Mouse (Mus musculus) limb, embryonic 12.5 days (tissue): ENCODE data around the gene Atg101. TPM values are rescaled to one million over a fixed set of nuclear protein-coding genes. Genes with fewer than 3 reads are reported as not detected.

ENCODE experiments used
- ATAC-seq: fragments of 200-750 bp; cut with Nextera tagmentation; 2 replicates; pipeline ENCODE4 v1.8.0; 2017; ENCODE audit warnings: low read depth, moderate TSS enrichment; ENCODE audit not compliant: insufficient number of reproducible peaks, insufficient read depth, low FRiP score, low TSS enrichment
- H3K27ac ChIP-seq: fragments of 300-500 bp; sonication (generic); 2 replicates; pipeline ENCODE4 v1.5.1; 2016; ENCODE audit warnings: mild to moderate bottlenecking, moderate library complexity
- H3K27me3 ChIP-seq: fragments of 300-500 bp; sonication (generic); 2 replicates; pipeline ENCODE4 v1.6.1; 2016; ENCODE audit warnings: mild to moderate bottlenecking, moderate library complexity
- H3K36me3 ChIP-seq: fragments of 300-500 bp; sonication (generic); 2 replicates; pipeline ENCODE4 v1.6.1; 2016; ENCODE audit warnings: mild to moderate bottlenecking, moderate library complexity
- H3K4me1 ChIP-seq: fragments of 300-500 bp; sonication (generic); replicated peaks from 2 replicates; pipeline ENCODE4 v1.6.1; 2016
- H3K4me2 ChIP-seq: fragments of 300-500 bp; sonication (generic); 2 replicates; pipeline ENCODE4 v1.6.1; 2016; ENCODE audit warnings: mild to moderate bottlenecking, moderate library complexity
- H3K4me3 ChIP-seq: fragments of 300-500 bp; sonication (generic); replicated peaks from 2 replicates; pipeline ENCODE4 v1.5.1; 2016; ENCODE audit warnings: mild to moderate bottlenecking
- H3K9ac ChIP-seq: fragments of 300-500 bp; sonication (generic); replicated peaks from 2 replicates; pipeline ENCODE4 v1.6.1; 2016; ENCODE audit warnings: mild to moderate bottlenecking, moderate library complexity
- H3K9me3 ChIP-seq: fragments of 300-500 bp; sonication (generic); 2 replicates; pipeline ENCODE4 v1.6.1; 2016; ENCODE audit warnings: mild to moderate bottlenecking, moderate library complexity
- WGBS: fragments of 180-500 bp; shearing (Covaris S2); methylation state at CpG from one replicate; pipeline ENCODE4 v1.1.7; 2016; 5-methylcytosine and 5-hydroxymethylcytosine counted together
- polyA plus RNA-seq: library from polyadenylated mRNA; unstranded; fragments of >200 nt; fragmentation: Nextera tagmentation; extraction: Ambion mirVana; gene quantifications from 2 replicates; pipeline ENCODE4 v1.2.1, GENCODE M21; 2016

Atg101 gene
- polyA plus RNA-seq, 1 experiment from 2014 or later: 67.4 TPM

DNA sequence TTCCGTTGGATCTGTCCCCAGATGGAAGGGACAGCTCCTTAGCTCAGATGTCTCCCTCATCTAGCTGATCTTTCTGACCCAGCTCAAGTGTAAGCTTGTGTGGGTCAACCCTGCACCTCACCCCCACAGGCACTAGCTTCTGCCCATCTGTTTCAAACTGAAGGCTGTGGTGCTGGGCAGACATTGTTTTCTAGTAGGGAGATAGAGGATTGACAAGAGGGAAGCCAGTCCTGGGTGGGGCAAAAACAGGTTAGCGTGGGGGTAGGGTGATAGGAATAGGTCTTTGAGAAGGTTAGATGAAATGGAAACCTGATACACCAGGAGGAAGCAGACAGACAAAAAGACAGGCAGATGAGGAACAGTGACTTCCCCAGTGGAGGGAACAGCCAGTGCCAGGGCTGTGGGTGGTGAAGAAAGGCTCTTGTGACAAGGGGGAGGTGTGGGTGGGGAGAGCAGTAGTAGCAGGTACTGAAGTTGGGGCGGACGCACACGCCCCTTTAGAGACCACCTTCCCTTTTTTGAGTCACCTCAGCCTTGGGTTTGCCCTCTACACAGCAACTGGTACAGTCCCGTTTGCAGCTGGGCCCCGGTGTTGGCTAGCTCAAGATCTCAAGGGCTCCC, 28.1 kb upstream of the Atg101 start:
- Histone ChIP-seq H3K4me3 (no peak overlapping the region), H3K4me1 (peaks cover 22% of the 10 kb centered on the region), H3K9ac (no peak overlapping the region), H3K36me3 (peaks cover 8% of the 10 kb centered on the region; the same call in 1 of the 2 replicates), H3K4me2 (no peak overlapping the region), H3K27ac (no peak overlapping the region), H3K9me3 (no peaks in the 10 kb centered on the region), H3K27me3 (peaks cover 2% of the 10 kb centered on the region; the same call in 1 of the 2 replicates)
- WGBS: 92% methylated on average over 7 of the region's 7 CpGs
- ATAC-seq: no peak

GRCm38 (mm10) chr15:101256463-101257206, 27.4 kb upstream of the Atg101 start:
- Histone ChIP-seq H3K9me3 (no peaks in the 10 kb centered on the region), H3K4me3 (no peak overlapping the region), H3K36me3 (peaks cover 8% of the 10 kb centered on the region; the same call in 1 of the 2 replicates), H3K9ac (no peak overlapping the region), H3K27ac (no peak overlapping the region), H3K27me3 (peaks cover 2% of the 10 kb centered on the region; the same call in 1 of the 2 replicates), H3K4me1 (peaks cover 29% of the 10 kb centered on the region), H3K4me2 (no peak overlapping the region)
- 75% methylated on average over 14 of the region's 14 CpGs for WGBS
- no peak for ATAC-seq

- Histone ChIP-seq H3K27me3 (peaks cover 2% of the 10 kb centered on the region; the same call in 1 of the 2 replicates), H3K27ac (no peak overlapping the region), H3K4me3 (no peak overlapping the region), H3K9ac (no peak overlapping the region), H3K36me3 (peaks cover 8% of the 10 kb centered on the region; the same call in 1 of the 2 replicates), H3K4me1 (peaks cover 33% of the 10 kb centered on the region), H3K9me3 (no peaks in the 10 kb centered on the region), H3K4me2 (no peak overlapping the region)
- WGBS: 90% methylated on average over 11 of the region's 11 CpGs
- ATAC-seq: no peak
Observed at GRCm38 (mm10) chr15:101258420-101258819, 25.7 kb upstream of the Atg101 start.

DNA sequence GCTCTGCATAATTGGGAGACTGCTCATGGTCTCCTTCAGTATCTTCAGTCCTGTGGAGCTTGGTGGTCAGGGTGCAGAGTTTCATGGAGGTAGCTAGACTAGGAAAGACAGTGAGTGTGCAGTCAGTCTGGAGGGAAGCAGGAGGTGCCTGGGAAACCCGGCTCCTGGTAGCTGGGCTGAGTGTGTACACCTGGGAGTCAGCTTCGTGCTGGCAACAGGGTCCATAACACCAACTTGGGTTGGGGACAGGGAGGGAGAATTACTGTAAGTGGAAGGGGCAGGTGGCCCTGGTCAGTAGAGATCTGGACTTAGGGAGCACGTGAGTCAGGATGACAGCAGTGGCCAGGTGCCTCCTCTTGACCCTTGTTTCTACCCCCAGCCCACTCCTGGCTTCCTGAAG, 24.1 kb upstream of the Atg101 start:
- 88% methylated on average over 3 of the region's 3 CpGs for WGBS
- Histone ChIP-seq H3K9ac (no peak overlapping the region), H3K4me1 (peaks cover 23% of the 10 kb centered on the region), H3K36me3 (peaks cover 8% of the 10 kb centered on the region; the same call in 1 of the 2 replicates), H3K27ac (no peak overlapping the region), H3K4me3 (no peak overlapping the region), H3K4me2 (no peak overlapping the region), H3K27me3 (peaks cover under 1% of the 10 kb centered on the region; the same call in 1 of the 2 replicates), H3K9me3 (no peaks in the 10 kb centered on the region)
- no peak for ATAC-seq

DNA sequence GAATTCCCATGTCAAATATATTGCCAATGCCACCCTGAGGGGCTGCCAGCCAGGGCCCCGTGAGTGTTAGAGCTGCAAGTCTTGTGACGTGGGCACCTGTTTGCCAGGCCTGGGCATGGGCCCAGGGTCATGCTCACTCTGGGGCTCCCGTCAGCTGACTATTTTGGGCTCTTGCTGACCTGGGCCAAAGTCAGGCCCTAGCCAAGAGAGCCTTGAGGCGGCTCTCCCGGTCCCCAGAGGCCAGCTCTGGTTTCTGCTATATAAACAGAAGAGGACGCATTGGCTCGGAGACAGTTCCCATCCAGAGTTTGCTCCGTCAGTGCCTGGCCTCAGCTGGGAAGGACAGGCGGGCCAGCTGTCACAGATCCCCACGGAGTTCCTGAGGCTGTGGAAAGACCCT, 23.7 kb upstream of the Atg101 start:
- Histone ChIP-seq H3K4me2 (no peak overlapping the region), H3K27ac (peak overlapping the region; percentile 88), H3K9ac (no peak overlapping the region), H3K36me3 (peaks cover 8% of the 10 kb centered on the region; the same call in 1 of the 2 replicates), H3K27me3 (no peaks in the 10 kb centered on the region), H3K4me3 (no peak overlapping the region), H3K9me3 (no peaks in the 10 kb centered on the region), H3K4me1 (peaks cover 22% of the 10 kb centered on the region)
- no peak for ATAC-seq
- WGBS: 61% methylated on average over 10 of the region's 10 CpGs

DNA sequence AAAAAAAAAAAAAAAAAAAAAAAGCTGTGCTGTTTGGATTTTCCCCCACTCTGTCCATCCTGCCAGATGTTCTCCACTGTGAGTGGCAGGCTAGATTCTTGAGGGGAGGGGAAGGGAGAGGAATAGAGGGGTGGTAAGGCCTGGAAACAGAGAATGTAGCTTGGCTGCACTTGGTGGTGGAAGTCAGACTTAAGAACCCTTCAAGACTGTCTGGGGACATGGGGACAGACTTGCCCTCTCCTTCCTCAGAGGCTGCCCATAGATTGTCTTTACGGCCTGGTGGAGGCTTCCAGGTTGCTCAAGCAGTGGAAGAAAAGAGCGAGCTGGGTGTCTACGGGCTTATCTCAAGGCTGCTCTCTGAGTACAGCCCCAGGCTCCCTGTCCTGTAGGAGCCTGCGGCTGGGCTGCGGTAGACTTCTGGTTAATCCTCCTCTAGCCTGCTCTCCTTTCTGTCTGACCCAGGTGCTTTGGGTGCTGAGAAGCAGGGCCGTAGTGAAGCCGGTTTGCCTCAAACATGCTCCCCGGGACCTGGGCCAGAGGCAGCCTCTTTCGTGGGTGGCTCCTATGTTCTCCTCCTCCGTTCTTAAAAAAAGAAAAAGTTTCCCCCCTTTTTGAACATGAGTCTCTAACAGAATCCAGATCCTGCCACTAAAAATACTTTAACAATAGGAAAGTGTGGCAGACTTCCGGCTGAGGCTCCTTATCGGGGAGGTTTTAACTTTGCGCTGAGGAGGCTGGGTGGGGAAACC, 23.0 kb upstream of the Atg101 start:
- peak overlapping the region; percentile 88 for H3K27ac ChIP-seq
- ATAC-seq: no peak
- no peak overlapping the region for H3K4me3 ChIP-seq
- H3K9ac ChIP-seq: no peak overlapping the region; the same call in 1 of the 2 replicates
- peak overlapping the region; percentile 18 for H3K4me2 ChIP-seq
- H3K27me3 ChIP-seq: peaks cover 6% of the 10 kb centered on the region; the same call in 1 of the 2 replicates
- peaks cover 8% of the 10 kb centered on the region; the same call in 1 of the 2 replicates for H3K36me3 ChIP-seq
- no peaks in the 10 kb centered on the region for H3K9me3 ChIP-seq
- H3K4me1 ChIP-seq: peaks cover 28% of the 10 kb centered on the region
- 58% methylated on average over 13 of the region's 13 CpGs for WGBS

DNA sequence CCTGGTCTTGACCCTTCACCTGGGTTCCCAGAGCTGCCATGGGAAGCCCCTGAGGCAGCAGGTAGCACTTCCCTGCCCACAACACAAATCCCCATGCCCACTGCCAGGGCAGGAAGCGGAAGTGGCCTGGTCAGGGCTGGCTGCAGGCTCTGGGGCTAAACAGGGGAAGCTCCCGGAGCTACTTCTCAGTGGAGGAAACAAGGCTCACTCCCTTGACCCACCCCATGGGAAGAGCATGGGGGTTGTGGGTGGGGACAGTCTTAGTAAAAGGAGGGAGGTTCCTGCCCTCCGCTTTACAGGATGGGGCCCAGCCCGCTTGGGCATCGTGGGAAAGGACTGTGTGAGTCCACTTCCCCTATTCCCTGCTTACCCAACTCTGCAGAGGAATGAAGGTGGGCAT, 21.6 kb upstream of the Atg101 start:
- peak overlapping the region; percentile 11; the same call in 1 of the 2 replicates for H3K4me2 ChIP-seq
- H3K27me3 ChIP-seq: peaks cover 19% of the 10 kb centered on the region
- H3K9me3 ChIP-seq: no peaks in the 10 kb centered on the region
- peaks cover 40% of the 10 kb centered on the region for H3K4me1 ChIP-seq
- ATAC-seq: no peak
- peaks cover 8% of the 10 kb centered on the region; the same call in 1 of the 2 replicates for H3K36me3 ChIP-seq
- no peak overlapping the region for H3K4me3 ChIP-seq
- 0 out of 2 replicates have a peak overlapping the region, but pooled peaks have one; percentile 0 for H3K27ac ChIP-seq
- 65% methylated on average over 5 of the region's 5 CpGs for WGBS
- H3K9ac ChIP-seq: no peak overlapping the region

DNA sequence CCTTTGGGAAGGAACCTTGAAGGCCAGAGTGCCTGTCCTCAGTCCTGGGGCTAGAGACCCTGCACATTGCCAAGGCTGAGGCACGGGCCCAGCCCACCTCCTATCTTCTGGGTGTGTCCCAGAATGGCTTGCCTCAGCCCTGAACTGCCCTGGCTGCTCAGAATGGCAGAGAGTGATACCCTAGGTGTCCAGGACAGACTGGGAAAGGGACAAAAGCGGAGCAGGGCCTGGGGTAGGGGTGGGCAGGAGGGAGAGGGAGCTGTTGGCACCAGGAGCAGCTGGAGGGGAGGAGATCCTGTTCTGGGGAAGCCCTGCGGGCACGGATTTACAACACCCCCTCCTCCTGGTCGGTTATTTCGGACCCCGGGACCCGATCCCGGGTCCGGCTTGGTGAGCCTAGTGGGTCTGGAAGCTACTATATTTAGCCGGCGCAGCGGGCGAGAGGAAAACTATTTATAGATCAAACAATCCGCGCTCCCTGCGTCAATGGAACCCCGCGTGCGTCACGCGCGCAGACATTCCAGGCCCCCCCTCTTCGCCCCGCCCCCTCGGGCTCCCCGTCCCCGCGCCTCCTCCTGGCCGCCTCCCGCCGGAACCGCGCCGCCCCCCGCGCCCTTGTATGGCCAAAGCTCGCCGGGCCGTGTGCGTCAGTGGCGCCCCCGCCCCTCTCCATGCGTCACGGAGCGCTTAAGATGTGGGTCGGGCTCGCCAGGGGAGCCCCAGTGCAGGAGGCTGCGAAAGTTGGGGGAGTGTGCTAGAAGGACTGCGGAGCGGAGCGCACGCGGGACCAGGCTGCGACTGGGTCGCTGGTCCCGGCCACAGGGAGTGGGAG, 17.7 kb upstream of the Atg101 start:
- Histone ChIP-seq H3K36me3 (peaks cover 16% of the 10 kb centered on the region), H3K9ac (peak overlapping the region; percentile 61), H3K4me3 (peak overlapping the region; percentile 49), H3K27me3 (peaks cover 32% of the 10 kb centered on the region), H3K27ac (peak overlapping the region; percentile 50; the same call in 1 of the 2 replicates), H3K9me3 (no peaks in the 10 kb centered on the region), H3K4me1 (peaks cover 30% of the 10 kb centered on the region), H3K4me2 (peak overlapping the region; percentile 90)
- WGBS: under 1% methylated on average over 55 of the region's 57 CpGs
- ATAC-seq: peak; percentile 82

- Histone ChIP-seq H3K27ac (peak overlapping the region; percentile 50), H3K4me1 (peaks cover 23% of the 10 kb centered on the region), H3K27me3 (peaks cover 32% of the 10 kb centered on the region), H3K9ac (peak overlapping the region; percentile 61), H3K4me2 (peak overlapping the region; percentile 90), H3K4me3 (peak overlapping the region; percentile 49), H3K36me3 (peaks cover 26% of the 10 kb centered on the region), H3K9me3 (no peaks in the 10 kb centered on the region)
- ATAC-seq: no peak
- WGBS: 4% methylated on average over 25 of the region's 25 CpGs
Observed at GRCm38 (mm10) chr15:101267053-101268032, 16.7 kb upstream of the Atg101 start.
